Mouse (Mus musculus): ENCODE results near the gene Nup93. TPM values are rescaled to one million over a fixed set of nuclear protein-coding genes. Genes with fewer than 3 reads are reported as not detected.
A peak's percentile ranks its signal among the peaks of the same experiment; 100 is the strongest.

Nup93 gene
- total RNA-seq, 2 experiments from 2014 or later: 15.1 to 15.2 TPM

- intact Hi-C loops (cut with DNase I): no loop called here
- no peak for DNase-seq
Measured at GRCm38 (mm10) chr8:94258881-94259280, 44.5 kb downstream of the Nup93 start.

GRCm38 (mm10) chr8:94262626-94263297, 48.4 kb downstream of the Nup93 start:
- DNase-seq: no peak

GRCm38 (mm10) chr8:94266344-94267191, 52.2 kb downstream of the Nup93 start:
- no peak for DNase-seq
- intact Hi-C loops (cut with DNase I): no loop called here

More at GRCm38 (mm10) chr8:94262626-94263297, 48.4 kb downstream of the Nup93 start:
- intact Hi-C loops (cut with DNase I): no loop called here

GRCm38 (mm10) chr8:94268359-94268890, 54.1 kb downstream of the Nup93 start:
- no peak for DNase-seq
- intact Hi-C loops (cut with DNase I): no loop called here

- intact Hi-C loops (cut with DNase I): no loop called here
- no peak for DNase-seq
Measured at GRCm38 (mm10) chr8:94270309-94270708, 55.9 kb downstream of the Nup93 start.

GRCm38 (mm10) chr8:94271102-94271501, 56.7 kb downstream of the Nup93 start:
- intact Hi-C loops (cut with DNase I): no loop called here
- no peak for DNase-seq

GRCm38 (mm10) chr8:94272612-94273011, 58.2 kb downstream of the Nup93 start:
- DNase-seq: no peak
- intact Hi-C loops (cut with DNase I): no loop called here

- intact Hi-C loops (cut with DNase I): no loop called here
- DNase-seq: no peak
Measured at GRCm38 (mm10) chr8:94273289-94273850, 59.0 kb downstream of the Nup93 start.

- intact Hi-C loops (cut with DNase I): no loop called here
- DNase-seq: no peak
Measured at GRCm38 (mm10) chr8:94274030-94274429, 59.7 kb downstream of the Nup93 start.

GRCm38 (mm10) chr8:94278295-94278694, 63.9 kb downstream of the Nup93 start:
- intact Hi-C loops (cut with DNase I): no loop called here
- no peak for DNase-seq

GRCm38 (mm10) chr8:94280001-94280613, 65.7 kb downstream of the Nup93 start:
- intact Hi-C loops (cut with DNase I): no loop called here
- no peak for DNase-seq

- intact Hi-C loops (cut with DNase I): no loop called here
- no peak for DNase-seq
Measured at GRCm38 (mm10) chr8:94282453-94282985, 68.2 kb downstream of the Nup93 start.

- intact Hi-C loops (cut with DNase I): no loop called here
Measured at GRCm38 (mm10) chr8:94284204-94284603, 69.8 kb downstream of the Nup93 start.

GRCm38 (mm10) chr8:94290606-94291005, 76.2 kb downstream of the Nup93 start:
- intact Hi-C loops (cut with DNase I): no loop called here
- DNase-seq: peak; percentile 13 to 21

More at GRCm38 (mm10) chr8:94284204-94284603, 69.8 kb downstream of the Nup93 start:
- no peak for DNase-seq

GRCm38 (mm10) chr8:94292072-94292471, 77.7 kb downstream of the Nup93 start:
- intact Hi-C loops (cut with DNase I): no loop called here
- DNase-seq: peak; percentile 25 to 29

- intact Hi-C loops (cut with DNase I): no loop called here
- no peak for DNase-seq
Measured at GRCm38 (mm10) chr8:94292626-94293025, 78.3 kb downstream of the Nup93 start.

GRCm38 (mm10) chr8:94295687-94296086, 81.3 kb downstream of the Nup93 start:
- no peak for DNase-seq
- intact Hi-C loops (cut with DNase I): no loop called here

GRCm38 (mm10) chr8:94296312-94296991, 82.1 kb downstream of the Nup93 start:
- intact Hi-C loops (cut with DNase I): no loop called here
- DNase-seq: no peak

- intact Hi-C loops (cut with DNase I): no loop called here
- no peak for DNase-seq
Measured at GRCm38 (mm10) chr8:94297101-94297500, 82.7 kb downstream of the Nup93 start.

GRCm38 (mm10) chr8:94300809-94301208, 86.4 kb downstream of the Nup93 start:
- intact Hi-C loops (cut with DNase I): loop anchor here (5.0 kb wide), 1 partner anchor 1366 kb away; no protein-coding TSS in a partner anchor
- no peak for DNase-seq
